Comparison of ENCODE assay signal across 14 mouse cellular contexts in the genomic region with DNA sequence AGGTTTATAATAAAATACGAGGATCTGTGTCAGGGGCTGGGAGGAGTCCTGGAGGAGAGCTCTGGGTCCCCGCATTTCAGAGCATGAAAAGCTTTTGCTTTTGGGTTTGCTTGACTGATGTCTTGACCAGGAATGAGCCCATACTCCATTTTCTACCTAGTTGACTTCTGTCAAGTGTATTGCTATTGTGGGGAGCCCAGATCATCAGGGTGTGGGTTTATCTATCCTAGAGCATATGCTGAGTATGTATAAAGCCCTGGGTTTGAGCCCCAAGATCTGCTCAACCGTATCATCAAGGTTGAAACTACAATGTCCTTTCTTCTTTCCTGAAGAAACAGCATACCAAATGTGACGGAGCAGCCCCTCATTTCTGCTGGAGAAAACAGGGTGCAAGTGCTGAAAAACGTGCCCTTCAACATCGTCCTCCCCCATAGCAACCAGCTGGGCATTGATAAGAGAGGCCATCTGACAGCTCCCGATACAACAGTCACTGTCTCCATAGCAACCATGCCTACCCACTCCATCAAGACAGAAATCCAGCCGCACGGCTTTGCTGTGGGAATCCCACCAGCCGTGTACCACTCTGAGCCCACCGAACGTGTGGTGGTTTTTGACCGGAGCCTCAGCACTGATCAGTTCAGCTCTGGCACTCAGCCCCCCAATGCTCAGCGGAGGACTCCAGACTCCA. TPM values are rescaled to one million over a fixed set of nuclear protein-coding genes. Genes with fewer than 3 reads are reported as not detected.
DNase-seq lines count a peak whose midpoint lies in the region; ATAC-seq and TF ChIP-seq lines count a peak whose summit lies in the region.
"Had no signal": no experiment of that assay in that cellular context is flagged by ENCODE, and none has a peak within 500 bp of the region (broad histone marks: within the 10 kb centered on the region; RNA-seq: fewer than 3 reads in every experiment).

No protein-coding gene starts in this region.

- intact Hi-C loops in left cerebral cortex, adult 2 months (cut with DNase I) = no loop called here

- no peak for DNase-seq in left cerebral cortex, adult 2 months (ENCODE audit: extremely low spot score in 1 of 2, low spot score in 2 of 2)
- DNase-seq in left cerebral cortex, adult 11 months (ENCODE audit: low spot score) = no peak
- DNase-seq in layer of hippocampus, postnatal 14 days (ENCODE audit: low spot score in 2 of 2) = peak; percentile 51 to 79
- DNase-seq in midbrain, postnatal 0 days (ENCODE audit: low spot score) = peak; percentile 61
- DNase-seq in cerebellum, postnatal 4 days (ENCODE audit: low spot score in 2 of 2) = no peak
- DNase-seq in thymus, postnatal 4 days = no peak
- DNase-seq: cerebellum, postnatal 10 days; gastrocnemius, postnatal 10 days; kidney, adult 9 months; lung, postnatal 10 days had no signal

- peak overlapping the region; percentile 13; the same call in 1 of the 2 replicates for H3K4me3 ChIP-seq in left cerebral cortex, adult 2 months
- no peak overlapping the region for H3K4me3 ChIP-seq in hindbrain, embryonic 12.5 days
- H3K4me3 ChIP-seq in midbrain, postnatal 0 days (ENCODE audit: low read depth, low read length) = no peak overlapping the region
- H3K4me3 ChIP-seq: limb, embryonic 10.5 days had no signal

- ATAC-seq in hindbrain, embryonic 12.5 days (ENCODE audit: low FRiP score) = 0 out of 2 replicates have a peak, but pooled peaks have one; percentile 35
- peak; percentile 74; the same call in 1 of the 2 replicates for ATAC-seq in midbrain, postnatal 0 days (ENCODE audit: low FRiP score)
- ATAC-seq: CD4-positive, CD25-positive, alpha-beta regulatory T cell, adult 4 months; Patski had no signal

- H3K36me3 ChIP-seq in hindbrain, embryonic 12.5 days = no peaks in the 10 kb centered on the region
- H3K36me3 ChIP-seq in midbrain, postnatal 0 days (ENCODE audit: insufficient read depth, low read length) = no peaks in the 10 kb centered on the region
- H3K36me3 ChIP-seq: limb, embryonic 10.5 days had no signal

- H3K9me3 ChIP-seq in hindbrain, embryonic 12.5 days (replicated peaks) = no peaks in the 10 kb centered on the region
- no peaks in the 10 kb centered on the region for H3K9me3 ChIP-seq in midbrain, postnatal 0 days (ENCODE audit: low read length)
- H3K9me3 ChIP-seq: limb, embryonic 10.5 days had no signal

- peaks cover 3% of the 10 kb centered on the region; the same call in 1 of the 2 replicates for H3K4me1 ChIP-seq in hindbrain, embryonic 12.5 days
- no peaks in the 10 kb centered on the region for H3K4me1 ChIP-seq in midbrain, postnatal 0 days (ENCODE audit: insufficient read depth, low read length)

- TF ChIP-seq CTCF in left cerebral cortex, adult 2 months (IDR thresholded peaks at IDR 0.05) = no peak
- no peak for TF ChIP-seq CTCF in midbrain, postnatal 0 days (IDR thresholded peaks at IDR 0.05)

- no peaks in the 10 kb centered on the region for H3K27me3 ChIP-seq in hindbrain, embryonic 12.5 days
- H3K27me3 ChIP-seq in midbrain, postnatal 0 days (ENCODE audit: insufficient read depth, low read length) = no peaks in the 10 kb centered on the region
- H3K27me3 ChIP-seq: Patski had no signal

- no peak overlapping the region for H3K9ac ChIP-seq in hindbrain, embryonic 12.5 days
- no peak overlapping the region for H3K9ac ChIP-seq in midbrain, postnatal 0 days (replicated peaks; ENCODE audit: low read length, poor library complexity, severe bottlenecking)

- 69% methylated on average over 14 of the region's 14 CpGs for WGBS in hindbrain, embryonic 12.5 days
- WGBS in midbrain, postnatal 0 days = 54% methylated on average over 14 of the region's 14 CpGs

- peak overlapping the region; percentile 50 for H3K27ac ChIP-seq in left cerebral cortex, adult 2 months
- no peak overlapping the region for H3K27ac ChIP-seq in hindbrain, embryonic 12.5 days
- H3K27ac ChIP-seq in midbrain, postnatal 0 days (ENCODE audit: low read depth, low read length) = no peak overlapping the region
- H3K27ac ChIP-seq: limb, embryonic 10.5 days had no signal

- H3K4me2 ChIP-seq in hindbrain, embryonic 12.5 days (replicated peaks) = no peak overlapping the region
- no peak overlapping the region for H3K4me2 ChIP-seq in midbrain, postnatal 0 days (ENCODE audit: low read depth, low read length, poor library complexity, severe bottlenecking)

RNA-seq across cellular contexts. Expression of gene Grhl1, which starts 9.1 kb away (rescaled TPM):
- total RNA-seq in left cerebral cortex, adult 2 months (2021) = 10 to 100 TPM; 13.1 to 13.2 TPM
- 0.73 and 0.75 TPM in 2 replicates for polyA plus RNA-seq in hindbrain, embryonic 12.5 days (2016; fragmentation: Nextera tagmentation; extraction: Ambion mirVana)
- total RNA-seq in layer of hippocampus, postnatal 14 days (2021) = 10 to 100 TPM; 20.4 to 20.6 TPM
- 1.7 and 3.5 TPM in 2 replicates for total RNA-seq in midbrain, postnatal 0 days (2014; rRNA removed)
- polyA plus RNA-seq in midbrain, postnatal 0 days (2015; fragmentation: Nextera tagmentation; extraction: Ambion mirVana) = 1.8 and 2.2 TPM in 2 replicates

Comparison
In these comparisons a context has a peak if more than half of its experiments do, and no peak if none do; other contexts are left out.
1. DNase-seq: peak in layer of hippocampus, postnatal 14 days (2 of 2) and midbrain, postnatal 0 days (single experiment); none in left cerebral cortex, adult 2 months (0 of 2), left cerebral cortex, adult 11 months (single experiment), cerebellum, postnatal 4 days (0 of 2) and thymus, postnatal 4 days (single experiment).